Mouse (Mus musculus) liver, adult 2 months (tissue): ENCODE measurements at regions not wholly inside any gene's neighbourhood (a gene's known extent, or its start where the extent isn't known, plus 50 kb on each side); places are given as distances from the start of the nearest gene placed in this dataset.

Experiments used
- DNase-seq: peaks from one replicate; pipeline ENCODE4 v3.0.0-alpha.2; 2011; ENCODE audit warnings: low read depth, low spot score; ENCODE audit errors: extremely low read depth
- H3K27ac ChIP-seq: fragments of 200-500 bp; replicated peaks from 2 replicates; pipeline ENCODE4 v1.5.1; 2012; ENCODE audit warnings: low read depth, mild to moderate bottlenecking, control low read depth, inconsistent platforms, low read length; ENCODE audit not compliant: insufficient read depth
- H3K27me3 ChIP-seq: fragments of 200-500 bp; 2 replicates; pipeline ENCODE4 v1.6.1; 2012; ENCODE audit warnings: mild to moderate bottlenecking, moderate library complexity, low read length, inconsistent platforms; ENCODE audit not compliant: control insufficient read depth, insufficient read depth
- H3K36me3 ChIP-seq: fragments of 200-500 bp; 2 replicates; pipeline ENCODE4 v1.6.1; 2012; ENCODE audit warnings: low read length, inconsistent platforms; ENCODE audit not compliant: control insufficient read depth, insufficient read depth
- H3K4me1 ChIP-seq: fragments of 200-500 bp; 2 replicates; pipeline ENCODE4 v1.6.1; 2011; ENCODE audit warnings: low read length; ENCODE audit not compliant: control insufficient read depth, insufficient read depth
- H3K4me3 ChIP-seq: fragments of 200-500 bp; 2 replicates; pipeline ENCODE4 v1.5.1; 2011; ENCODE audit warnings: low read depth, mild to moderate bottlenecking, control low read depth, low read length, moderate library complexity; ENCODE audit not compliant: insufficient read depth
- H3K79me2 ChIP-seq: fragments of 200-500 bp; 2 replicates; pipeline ENCODE4 v1.6.1; 2012; ENCODE audit warnings: inconsistent platforms, mild to moderate bottlenecking, low read length, moderate library complexity; ENCODE audit not compliant: control insufficient read depth, insufficient read depth
- H3K9ac ChIP-seq: fragments of 200-500 bp; 2 replicates; pipeline ENCODE4 v1.6.1; 2012; ENCODE audit warnings: low read depth, mild to moderate bottlenecking, control low read depth, inconsistent platforms, low read length
- CTCF ChIP-seq: fragments of 200-500 bp; IDR thresholded peaks from 2 replicates; pipeline ENCODE4 v1.5.1; 2011; ENCODE audit warnings: low read depth, low read length, control low read depth
- POLR2A ChIP-seq: fragments of 200-500 bp; IDR thresholded peaks from 2 replicates; pipeline ENCODE4 v1.6.1; 2011; ENCODE audit warnings: low read length, control low read depth; ENCODE audit not compliant: insufficient read depth; ENCODE audit errors: extremely low read depth
- WGBS: fragments of 180-500 bp; shearing (Covaris S2); methylation state at CpG from one replicate; pipeline ENCODE4 v1.1.7; 2018; 5-methylcytosine and 5-hydroxymethylcytosine counted together

- H3K79me2 ChIP-seq = no peaks in the 10 kb centered on the region
- H3K36me3 ChIP-seq = no peaks in the 10 kb centered on the region
- no peak overlapping the region for H3K9ac ChIP-seq
- 83% methylated on average over 6 of the region's 6 CpGs for WGBS
- no peaks in the 10 kb centered on the region for H3K27me3 ChIP-seq
- no peaks in the 10 kb centered on the region for H3K4me1 ChIP-seq
- H3K4me3 ChIP-seq = no peak overlapping the region
- DNase-seq = no peak
- no peak overlapping the region for H3K27ac ChIP-seq
- TF ChIP-seq POLR2A (no peak), CTCF (no peak)
Measured at GRCm38 (mm10) chr1:137588304-137589300, 586.9 kb downstream of the Ptprc start.

- WGBS = 85% methylated on average over 12 of the region's 12 CpGs
- no peak for DNase-seq
- no peaks in the 10 kb centered on the region for H3K27me3 ChIP-seq
- no peak overlapping the region for H3K9ac ChIP-seq
- H3K79me2 ChIP-seq = no peaks in the 10 kb centered on the region
- H3K4me3 ChIP-seq = no peak overlapping the region
- no peak overlapping the region for H3K27ac ChIP-seq
- no peak for TF ChIP-seq POLR2A
- no peak for TF ChIP-seq CTCF
- H3K4me1 ChIP-seq = no peaks in the 10 kb centered on the region
- no peaks in the 10 kb centered on the region for H3K36me3 ChIP-seq
Measured at GRCm38 (mm10) chr1:137587481-137588228, 587.9 kb downstream of the Ptprc start.

GRCm38 (mm10) chr1:137584696-137585095 lies 590.8 kb downstream of the Ptprc start:
- H3K4me3 ChIP-seq = no peak overlapping the region
- H3K9ac ChIP-seq = no peak overlapping the region
- 74% methylated on average over 6 of the region's 6 CpGs for WGBS
- H3K79me2 ChIP-seq = no peaks in the 10 kb centered on the region
- no peaks in the 10 kb centered on the region for H3K27me3 ChIP-seq
- no peak for DNase-seq
- no peaks in the 10 kb centered on the region for H3K4me1 ChIP-seq
- H3K36me3 ChIP-seq = no peaks in the 10 kb centered on the region
- no peak for TF ChIP-seq POLR2A
- TF ChIP-seq CTCF = no peak
- no peak overlapping the region for H3K27ac ChIP-seq

- DNase-seq = no peak
- Histone ChIP-seq H3K27me3 (no peaks in the 10 kb centered on the region), H3K4me3 (no peak overlapping the region), H3K4me1 (no peaks in the 10 kb centered on the region), H3K9ac (no peak overlapping the region), H3K36me3 (no peaks in the 10 kb centered on the region), H3K27ac (no peak overlapping the region), H3K79me2 (no peaks in the 10 kb centered on the region)
- 88% methylated on average over 13 of the region's 13 CpGs for WGBS
- TF ChIP-seq POLR2A (no peak), CTCF (no peak)
Measured at GRCm38 (mm10) chr1:137584104-137584675, 591.3 kb downstream of the Ptprc start.

- Histone ChIP-seq H3K9ac (no peak overlapping the region), H3K27me3 (no peaks in the 10 kb centered on the region), H3K27ac (no peak overlapping the region), H3K4me1 (no peaks in the 10 kb centered on the region), H3K36me3 (no peaks in the 10 kb centered on the region), H3K79me2 (no peaks in the 10 kb centered on the region), H3K4me3 (no peak overlapping the region)
- 90% methylated on average over 1 of the region's 1 CpGs for WGBS
- DNase-seq = no peak
- no peak for TF ChIP-seq CTCF
- no peak for TF ChIP-seq POLR2A
Measured at GRCm38 (mm10) chr1:137577639-137578038, 597.9 kb downstream of the Ptprc start.
